Mouse (Mus musculus) small intestine, adult 2 months (tissue): ENCODE results near the gene Diaph2.

Source experiments
- CTCF ChIP-seq: fragments of 200-500 bp; IDR thresholded peaks from 2 replicates; pipeline ENCODE4 v1.5.1; 2012; ENCODE audit warnings: low read depth, mild to moderate bottlenecking, control low read depth, inconsistent platforms, low read length, moderate library complexity, mixed read lengths; ENCODE audit not compliant: insufficient replicate concordance, insufficient read length; ENCODE audit errors: extremely low read depth
- POLR2A ChIP-seq: fragments of 200-500 bp; IDR thresholded peaks from 2 replicates; pipeline ENCODE4 v1.6.1; 2012; ENCODE audit warnings: low read depth, mild to moderate bottlenecking, control low read depth, inconsistent platforms, low read length, moderate library complexity

DNA sequence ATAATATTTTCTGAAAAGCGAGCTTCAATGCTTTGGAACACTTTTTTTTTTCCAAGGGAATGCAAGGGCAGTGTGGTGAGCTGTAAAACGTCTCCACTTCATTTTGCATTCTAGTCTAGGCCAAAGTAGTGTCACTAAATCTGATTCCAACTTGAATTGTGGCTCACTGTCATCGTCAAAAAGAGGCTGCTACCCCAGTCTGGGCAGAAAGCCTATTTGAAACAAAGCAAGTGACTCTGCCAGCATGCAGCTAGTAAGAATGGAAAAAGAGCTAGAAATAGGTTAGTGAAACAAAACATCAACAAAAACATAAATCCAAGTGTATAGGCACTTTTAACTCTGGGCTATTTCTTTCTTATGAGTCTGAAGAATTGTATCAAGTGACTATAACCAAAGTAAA, 653.7 kb downstream of the Diaph2 start:
- TF ChIP-seq CTCF (no peak), POLR2A (no peak)
